Mouse (Mus musculus): ENCODE data around the gene Gm21060.
"Not testable (repeated sequence)": the region's sequence is repeated elsewhere in the genome, so short reads cannot be mapped to it uniquely, and the experiment has no call there.

The Gm21060 gene

GRCm38 (mm10) chr19:61296969-61297368 is at the start of gene Gm21060:
Gene Gm21060, minus strand, starts transcription at chr19:61297069.
- DNase-seq = no peak

DNA sequence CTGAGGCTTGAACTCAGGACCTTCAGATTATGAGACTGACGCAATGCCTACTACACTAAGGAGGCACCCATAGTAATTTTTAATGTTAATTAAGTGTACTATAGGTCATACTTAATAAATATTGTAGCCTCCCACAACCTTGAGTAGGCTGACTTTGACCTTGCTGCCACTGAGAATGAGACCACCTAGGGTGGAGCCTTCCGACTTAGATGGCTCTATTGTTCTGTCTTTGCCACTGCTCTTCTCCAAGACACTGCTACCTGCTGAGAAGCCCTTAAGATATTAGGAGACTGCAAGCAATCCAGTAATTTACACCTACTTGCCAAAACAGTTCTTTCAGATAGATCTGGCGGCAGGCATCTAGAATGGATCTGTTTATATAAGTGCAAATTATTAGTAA is 24.0 kb upstream of the Gm21060 start:
- DNase-seq = not testable (repeated sequence)

DNA sequence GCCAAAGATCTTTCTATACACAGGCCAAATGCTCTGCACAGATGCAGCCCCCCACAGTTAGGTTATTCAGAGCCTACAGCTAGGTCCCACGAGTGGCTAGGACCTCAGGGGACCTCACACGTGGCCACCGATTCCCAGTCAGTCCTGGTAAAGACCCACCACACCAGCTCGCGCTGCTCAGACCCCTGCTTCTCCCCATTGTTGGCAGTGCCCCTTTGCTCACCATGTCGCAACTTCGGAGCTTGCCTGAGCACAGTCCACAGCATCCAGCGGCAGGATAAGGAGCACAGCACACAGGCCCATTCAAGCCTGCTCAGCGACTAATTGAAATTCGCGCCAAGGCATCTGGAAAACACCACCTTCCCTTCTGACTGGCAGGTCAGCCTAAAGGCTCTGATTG is 16.3 kb upstream of the Gm21060 start:
- not testable (repeated sequence) for DNase-seq

- not testable (repeated sequence) for DNase-seq
Observed at GRCm38 (mm10) chr19:61312400-61312799, 15.5 kb upstream of the Gm21060 start.

- DNase-seq = not testable (repeated sequence)
Observed at GRCm38 (mm10) chr19:61308083-61308482, 11.2 kb upstream of the Gm21060 start.

DNA sequence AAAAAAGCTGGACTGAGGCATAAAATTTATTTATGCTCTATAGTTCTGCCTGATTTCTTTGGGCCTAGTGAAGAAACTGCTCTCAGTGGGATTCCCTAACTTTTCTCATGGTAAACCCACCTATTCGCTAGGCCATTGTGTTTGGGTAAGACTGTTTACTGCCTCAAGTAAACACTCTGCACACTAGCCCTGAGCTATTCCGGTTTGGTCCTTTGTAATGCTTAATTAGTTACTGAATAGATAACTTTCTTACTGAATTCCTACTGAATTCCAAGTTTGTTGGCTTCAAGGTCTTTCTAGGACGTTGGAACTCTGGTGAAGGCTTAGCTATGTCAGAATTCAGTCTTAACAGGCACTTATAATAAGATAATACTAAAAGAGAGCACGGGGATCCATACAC is 11.8 kb downstream of the Gm21060 start:
- DNase-seq = not testable (repeated sequence)

GRCm38 (mm10) chr19:61283581-61283980 is 13.3 kb downstream of the Gm21060 start:
- DNase-seq = no peak

- DNase-seq = no peak
Observed at GRCm38 (mm10) chr19:61275446-61275845, 21.4 kb downstream of the Gm21060 start.

GRCm38 (mm10) chr19:61269141-61269540 is 27.7 kb downstream of the Gm21060 start:
- peak in 1 of 2 experiments; percentile 3 for DNase-seq

- DNase-seq = no peak
Observed at GRCm38 (mm10) chr19:61267141-61267540, 29.7 kb downstream of the Gm21060 start.

- peak; percentile 38 to 57 for DNase-seq
Observed at GRCm38 (mm10) chr19:61266651-61267050, 30.2 kb downstream of the Gm21060 start.

DNA sequence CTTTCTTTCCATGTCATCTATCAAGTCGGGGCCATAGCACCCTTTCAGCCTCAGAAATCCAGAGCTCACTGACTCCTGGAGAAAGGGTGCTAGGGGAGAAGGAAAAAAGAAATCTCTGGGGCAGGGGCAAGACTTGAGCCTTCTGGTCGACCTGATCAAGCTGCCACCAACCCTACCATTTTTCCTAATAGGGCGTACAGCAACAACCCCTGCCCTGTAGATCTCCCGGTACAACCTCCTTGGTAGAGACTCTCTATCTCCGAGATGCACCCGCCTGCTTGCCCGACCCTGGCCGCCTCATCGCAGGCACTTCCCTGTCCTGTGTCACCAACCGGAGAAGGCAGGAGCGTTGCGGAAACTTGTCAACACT is 30.6 kb downstream of the Gm21060 start:
- DNase-seq = peak; percentile 51 to 61

DNA sequence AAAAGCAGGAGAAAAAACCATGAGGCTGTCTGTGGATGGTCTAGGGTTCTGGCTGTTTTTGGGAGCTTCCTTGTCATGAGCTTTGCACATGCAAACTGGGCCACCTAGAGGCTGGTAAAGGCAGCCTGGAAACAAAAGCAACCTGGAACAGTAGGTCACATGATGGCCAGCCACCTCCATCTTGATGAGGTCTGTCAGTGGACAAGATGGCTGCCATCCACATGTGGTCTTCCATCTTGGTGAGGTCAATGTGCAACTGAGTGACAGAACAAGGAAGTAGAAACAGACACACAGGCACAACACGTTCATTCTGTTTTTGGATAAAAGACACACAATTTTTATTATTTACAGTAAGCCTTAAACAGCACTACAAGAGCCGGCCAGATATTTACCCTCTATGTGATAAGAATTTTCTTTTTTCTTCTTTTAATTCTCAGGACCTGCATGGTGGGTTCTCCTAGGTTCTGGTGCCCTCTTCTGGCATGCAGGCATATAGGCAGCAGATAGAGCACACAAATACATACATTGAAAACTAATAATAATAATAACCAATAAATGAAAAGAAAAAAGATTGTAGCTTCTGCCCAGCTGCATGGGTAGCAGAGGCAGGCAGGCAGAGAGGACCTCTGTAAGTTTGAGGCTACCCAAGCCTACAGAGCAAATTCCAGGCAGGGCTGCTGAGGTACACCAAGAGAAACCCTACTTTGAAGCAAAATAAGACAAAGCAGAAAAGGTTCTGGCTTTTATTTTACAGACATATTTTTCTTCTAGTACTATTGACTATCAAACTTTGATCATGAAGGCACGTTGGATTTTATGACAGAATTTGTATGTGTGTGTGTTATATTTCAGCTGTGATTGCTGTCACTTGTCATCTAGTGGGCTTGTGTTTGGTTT is 31.3 kb downstream of the Gm21060 start:
- DNase-seq = peak; percentile 71 to 82

GRCm38 (mm10) chr19:61264933-61265332 is 31.9 kb downstream of the Gm21060 start:
- DNase-seq = no peak

- no peak for DNase-seq
Observed at GRCm38 (mm10) chr19:61264227-61264626, 32.6 kb downstream of the Gm21060 start.

DNA sequence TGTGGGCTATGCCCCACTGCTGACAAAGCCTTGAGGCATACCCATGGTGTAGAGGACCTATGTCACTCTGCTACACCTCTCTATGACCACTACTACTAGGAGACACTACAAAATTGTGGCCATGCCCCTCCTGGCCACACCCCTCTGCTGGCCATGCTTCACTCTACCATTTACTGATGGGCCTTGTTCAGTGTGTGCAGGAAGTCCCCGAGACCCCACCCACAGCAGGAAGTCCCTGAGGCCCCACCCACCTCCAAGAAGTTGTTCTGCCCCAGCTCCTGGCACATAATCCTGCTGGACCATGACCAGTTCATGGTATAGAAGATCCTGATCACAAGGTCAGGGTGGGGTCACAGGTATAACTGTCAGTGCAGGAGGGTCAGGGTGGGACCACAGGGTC is 35.6 kb downstream of the Gm21060 start:
- no peak for DNase-seq

- DNase-seq = no peak
Observed at GRCm38 (mm10) chr19:61257733-61258132, 39.1 kb downstream of the Gm21060 start.

DNA sequence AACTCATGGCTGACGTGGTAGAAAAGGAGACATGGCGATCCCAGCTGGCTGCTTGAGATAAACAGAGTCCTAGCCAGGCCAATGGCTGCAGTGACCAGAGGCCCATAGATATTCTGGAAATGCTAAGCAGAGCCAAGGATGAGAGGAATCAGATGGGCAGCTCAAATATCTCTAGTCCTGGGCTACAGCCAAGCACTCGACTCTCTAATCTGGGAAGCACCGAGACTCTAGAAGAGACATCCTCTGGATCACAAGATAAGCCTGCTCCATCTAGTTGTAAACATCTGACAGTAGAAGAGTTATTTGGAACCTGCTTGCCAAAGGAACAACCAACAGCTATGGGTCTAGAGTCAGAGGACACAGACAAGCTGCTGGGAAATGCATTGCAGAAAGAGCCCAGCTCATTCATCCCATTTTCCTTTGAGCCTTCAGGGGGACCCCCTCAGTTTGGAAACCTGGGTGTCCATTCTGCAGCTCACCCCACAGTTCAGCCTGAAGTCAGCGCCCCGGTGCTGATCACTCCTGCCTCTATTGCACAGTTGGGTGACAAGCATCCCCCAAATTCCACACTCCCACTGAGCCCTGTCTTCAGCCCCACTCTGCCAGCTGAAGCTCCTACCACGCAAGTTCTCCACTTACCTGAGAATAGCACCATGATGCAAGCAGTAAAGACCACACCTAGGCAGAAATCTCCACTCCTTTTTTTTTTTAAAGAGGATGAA is 40.5 kb downstream of the Gm21060 start:
- DNase-seq = peak in 1 of 2 experiments; percentile 4

GRCm38 (mm10) chr19:61247334-61247733 is 49.5 kb downstream of the Gm21060 start:
- DNase-seq = not testable (repeated sequence)
